Comparison of ENCODE assay signal across 8 mouse cellular contexts in genomic region chr9:89827564-89827963, GRCm38 (mm10).
DNase-seq lines count a peak whose midpoint lies in the region; ATAC-seq and TF ChIP-seq lines count a peak whose summit lies in the region.
"Had no signal": no experiment of that assay in that cellular context is flagged by ENCODE, and none has a peak within 500 bp of the region (broad histone marks: within the 10 kb centered on the region; RNA-seq: fewer than 3 reads in every experiment).

No protein-coding gene starts in this region.

- H3K9me3 ChIP-seq in embryonic facial prominence, embryonic 12.5 days: no peaks in the 10 kb centered on the region
- no peaks in the 10 kb centered on the region for H3K9me3 ChIP-seq in forebrain, embryonic 13.5 days (replicated peaks)
- no peaks in the 10 kb centered on the region for H3K9me3 ChIP-seq in limb, embryonic 15.5 days

- peak overlapping the region; percentile 37; the same call in 1 of the 2 replicates for H3K4me2 ChIP-seq in embryonic facial prominence, embryonic 12.5 days (replicated peaks)
- peak overlapping the region; percentile 50 for H3K4me2 ChIP-seq in forebrain, embryonic 13.5 days
- peak overlapping the region; percentile 42 for H3K4me2 ChIP-seq in limb, embryonic 15.5 days

- no peaks in the 10 kb centered on the region for H3K27me3 ChIP-seq in embryonic facial prominence, embryonic 12.5 days
- 0 out of 2 replicates have a peak, but pooled peaks cover 6% of the 10 kb centered on the region for H3K27me3 ChIP-seq in forebrain, embryonic 13.5 days
- H3K27me3 ChIP-seq in limb, embryonic 15.5 days: 0 out of 2 replicates have a peak, but pooled peaks cover 3% of the 10 kb centered on the region

- 55% methylated on average over 5 of the region's 5 CpGs for WGBS in embryonic facial prominence, embryonic 12.5 days
- 42% methylated on average over 5 of the region's 5 CpGs for WGBS in forebrain, embryonic 13.5 days
- 46% methylated on average over 5 of the region's 5 CpGs for WGBS in limb, embryonic 15.5 days

- DNase-seq in left cerebral cortex, adult 2 months (ENCODE audit: extremely low spot score in 1 of 2, low spot score in 2 of 2): no peak
- DNase-seq in left cerebral cortex, adult 8-10 months (ENCODE audit: low spot score in 2 of 2): no peak
- DNase-seq in adrenal gland, postnatal 25 days: no peak
- DNase-seq in gastrocnemius, postnatal 10 days: no peak

- H3K9ac ChIP-seq in embryonic facial prominence, embryonic 12.5 days: no peak overlapping the region
- no peak overlapping the region for H3K9ac ChIP-seq in forebrain, embryonic 13.5 days
- H3K9ac ChIP-seq in limb, embryonic 15.5 days: no peak overlapping the region

- no peaks in the 10 kb centered on the region for H3K4me1 ChIP-seq in embryonic facial prominence, embryonic 12.5 days
- peaks cover 2% of the 10 kb centered on the region; the same call in 1 of the 2 replicates for H3K4me1 ChIP-seq in forebrain, embryonic 13.5 days
- no peaks in the 10 kb centered on the region for H3K4me1 ChIP-seq in limb, embryonic 15.5 days

- H3K36me3 ChIP-seq in embryonic facial prominence, embryonic 12.5 days: no peaks in the 10 kb centered on the region
- no peaks in the 10 kb centered on the region for H3K36me3 ChIP-seq in forebrain, embryonic 13.5 days (ENCODE audit: poor library complexity, severe bottlenecking)
- H3K36me3 ChIP-seq in limb, embryonic 15.5 days: no peaks in the 10 kb centered on the region
- H3K36me3 ChIP-seq: G1E had no signal

- TF ChIP-seq CTCF in left cerebral cortex, adult 2 months (IDR thresholded peaks at IDR 0.05): no peak

- no peak for ATAC-seq in embryonic facial prominence, embryonic 12.5 days (ENCODE audit: insufficient number of reproducible peaks, insufficient read depth, low FRiP score, low TSS enrichment)
- peak; percentile 55 for ATAC-seq in forebrain, embryonic 13.5 days
- ATAC-seq in limb, embryonic 15.5 days (ENCODE audit: insufficient number of reproducible peaks, low FRiP score, low TSS enrichment, low read depth): no peak

- H3K27ac ChIP-seq in left cerebral cortex, adult 2 months: no peak overlapping the region; the same call in 1 of the 2 replicates
- H3K27ac ChIP-seq in embryonic facial prominence, embryonic 12.5 days: no peak overlapping the region
- H3K27ac ChIP-seq in forebrain, embryonic 13.5 days: no peak overlapping the region
- H3K27ac ChIP-seq in limb, embryonic 15.5 days: no peak overlapping the region

- intact Hi-C loops in left cerebral cortex, adult 2 months (cut with DNase I): loop anchor here (1.0 to 5.0 kb wide), 3 partner anchors 81 to 250 kb away; partner anchors contain the start of gene Rasgrf1

- peak overlapping the region; percentile 35; the same call in 1 of the 2 replicates for H3K4me3 ChIP-seq in left cerebral cortex, adult 2 months
- no peak overlapping the region for H3K4me3 ChIP-seq in embryonic facial prominence, embryonic 12.5 days
- no peak overlapping the region for H3K4me3 ChIP-seq in forebrain, embryonic 13.5 days
- no peak overlapping the region for H3K4me3 ChIP-seq in limb, embryonic 15.5 days
